Mouse (Mus musculus): Measurements from ENCODE around the gene H2-Ab1.
"Not testable (repeated sequence)": the region's sequence is repeated elsewhere in the genome, so short reads cannot be mapped to it uniquely, and the experiment has no call there.

GRCm38 (mm10) chr17:34219801-34220200 lies 37.7 kb upstream of the H2-Ab1 start:
- TF ChIP-seq CTCF, EP300 (IDR thresholded peaks at IDR 0.05): not testable (repeated sequence)
